Mouse (Mus musculus) frontal cortex, postnatal 25 days (tissue): ENCODE results near the gene Frmd4b.

Experiments used
- DNase-seq, 2 experiments: peaks; one replicate each; pipeline ENCODE4 v3.0.0; 2022; ENCODE audit warnings: low spot score in 2 of 2

Gene Frmd4b

DNA sequence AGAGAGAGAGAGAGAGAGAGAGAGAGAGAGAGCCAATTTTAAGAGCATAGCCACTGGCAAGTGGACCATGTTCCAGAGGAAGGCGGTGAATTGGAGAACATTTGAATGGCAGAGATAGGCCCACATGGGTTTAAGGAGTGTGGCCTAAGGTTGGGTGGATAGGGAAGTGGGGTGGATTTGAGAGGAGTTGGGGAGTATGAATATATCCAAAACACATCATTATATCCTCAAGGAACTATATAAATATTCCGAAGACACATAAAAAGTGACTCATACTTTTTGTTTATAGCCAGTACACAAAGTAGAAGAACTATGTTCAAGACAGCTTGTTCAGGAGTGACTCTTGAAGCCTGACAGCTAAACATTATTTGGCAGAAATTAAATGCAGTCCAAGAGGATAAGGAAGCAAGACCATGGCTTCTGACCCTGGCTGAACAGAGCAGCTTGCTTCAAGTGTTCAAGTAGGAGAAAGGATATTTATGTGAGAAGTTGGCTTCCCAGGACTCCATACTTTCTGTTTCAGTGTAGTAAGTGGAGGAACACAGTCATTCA is 36.8 kb downstream of the Frmd4b start:
- no peak for DNase-seq

- DNase-seq = no peak
These were observed 37.6 kb downstream of the Frmd4b start for GRCm38 (mm10) chr6:97579704-97580103.

GRCm38 (mm10) chr6:97578210-97578609 is 39.1 kb downstream of the Frmd4b start:
- no peak for DNase-seq

GRCm38 (mm10) chr6:97577349-97577748 is 40.0 kb downstream of the Frmd4b start:
- DNase-seq = no peak

DNA sequence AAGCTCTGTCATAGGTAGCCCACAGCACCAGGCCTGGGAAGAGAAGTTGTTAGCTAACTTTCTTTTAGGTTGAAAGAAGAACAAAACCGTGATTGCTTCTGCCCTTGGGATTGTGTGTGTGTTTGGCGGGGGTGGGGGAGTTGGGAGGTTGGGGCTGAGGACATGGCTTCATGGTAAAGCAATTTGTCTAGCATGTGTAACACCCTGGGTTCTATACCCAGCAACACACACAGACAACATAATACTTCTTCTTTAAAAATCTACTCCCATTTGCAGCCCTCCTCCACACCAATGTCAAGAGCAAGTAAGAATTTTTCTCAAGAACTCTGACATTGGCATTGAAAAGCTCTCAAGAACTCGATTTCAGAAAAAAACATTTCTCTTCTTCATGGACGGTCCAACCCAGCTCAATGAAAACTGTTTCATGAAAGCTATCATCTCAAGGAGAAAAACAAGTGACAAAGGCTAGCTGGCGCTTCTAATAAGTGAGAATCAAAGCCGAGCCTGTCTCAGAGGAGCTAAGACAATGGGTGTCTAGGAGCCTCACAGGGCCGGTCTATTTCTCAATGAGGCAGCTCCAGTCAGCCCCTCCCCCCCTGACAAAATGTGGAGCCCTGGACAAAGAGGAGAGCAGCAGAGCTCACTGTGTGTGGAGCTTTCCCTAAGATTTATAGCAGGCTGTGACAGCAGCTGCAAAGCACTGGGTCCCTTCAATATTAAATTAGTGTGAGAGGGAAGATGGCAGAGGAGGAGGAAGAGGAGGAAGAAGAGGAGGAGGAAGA is 40.6 kb downstream of the Frmd4b start:
- DNase-seq = no peak

- DNase-seq = no peak
These were observed 41.2 kb downstream of the Frmd4b start for GRCm38 (mm10) chr6:97576096-97576495.

GRCm38 (mm10) chr6:97574973-97575372 is 42.4 kb downstream of the Frmd4b start:
- no peak for DNase-seq

GRCm38 (mm10) chr6:97572226-97572625 is 45.1 kb downstream of the Frmd4b start:
- no peak for DNase-seq

- DNase-seq = no peak
These were observed 48.8 kb downstream of the Frmd4b start for GRCm38 (mm10) chr6:97568538-97568937.

DNA sequence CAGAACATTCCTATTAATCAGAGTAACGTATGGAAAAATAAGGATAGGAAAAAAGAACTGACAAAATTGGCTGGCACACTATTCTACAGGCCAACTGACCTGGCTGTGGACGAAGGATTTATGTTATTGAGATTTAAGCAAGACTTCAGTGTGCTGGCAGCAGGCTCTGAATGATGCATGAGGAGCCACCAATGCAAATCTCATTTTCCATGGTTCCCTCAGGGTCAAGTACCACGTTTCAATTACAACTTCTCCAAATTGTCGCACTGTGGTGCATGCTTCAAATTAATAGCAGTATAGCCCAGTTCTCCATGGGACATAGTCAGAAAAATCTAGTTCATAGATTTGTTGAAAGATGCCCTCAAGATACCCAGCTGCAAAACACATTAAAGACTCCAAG is 50.6 kb downstream of the Frmd4b start:
- no peak for DNase-seq

DNA sequence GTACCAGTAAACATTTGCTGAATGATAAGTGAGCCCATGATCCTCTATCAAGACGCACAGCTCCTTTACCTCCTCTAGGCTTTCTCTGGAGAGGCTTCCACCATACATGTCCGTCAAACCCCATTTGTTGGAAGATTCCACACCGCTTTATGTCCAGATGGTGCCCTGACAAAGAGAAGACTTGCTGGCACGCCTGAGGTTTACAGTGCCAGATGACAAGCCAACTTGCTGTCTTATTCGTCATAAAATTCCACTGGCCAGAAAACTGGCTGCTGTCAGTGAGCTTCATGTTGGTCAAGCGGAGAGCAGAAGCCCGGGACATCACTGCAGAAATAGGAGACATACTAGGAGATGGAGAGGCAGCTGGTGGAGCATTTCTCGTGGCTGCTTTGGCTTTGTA is 60.2 kb downstream of the Frmd4b start:
- no peak for DNase-seq

- no peak for DNase-seq
These were observed 61.7 kb downstream of the Frmd4b start for GRCm38 (mm10) chr6:97555637-97556036.

- DNase-seq = no peak
These were observed 63.9 kb downstream of the Frmd4b start for GRCm38 (mm10) chr6:97553431-97553830.

DNA sequence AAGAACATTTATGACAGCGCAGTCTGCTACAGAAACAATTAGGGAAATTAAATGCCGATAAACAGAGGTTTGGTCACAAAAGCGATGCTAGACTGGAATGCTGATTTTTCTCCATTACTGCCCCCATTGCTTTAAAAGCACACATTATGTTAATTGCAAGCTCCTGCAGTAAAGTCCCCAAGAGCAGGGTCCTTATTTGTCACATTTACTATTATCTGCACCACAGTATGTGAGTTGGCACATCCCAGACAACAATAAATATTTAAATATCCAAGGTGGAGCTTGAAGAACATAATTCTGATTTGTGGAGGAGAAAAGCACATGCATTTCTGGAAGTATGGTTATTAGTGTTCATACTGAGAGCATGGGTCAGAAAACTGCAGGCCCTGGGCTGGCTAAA is 64.8 kb downstream of the Frmd4b start:
- DNase-seq = no peak

DNA sequence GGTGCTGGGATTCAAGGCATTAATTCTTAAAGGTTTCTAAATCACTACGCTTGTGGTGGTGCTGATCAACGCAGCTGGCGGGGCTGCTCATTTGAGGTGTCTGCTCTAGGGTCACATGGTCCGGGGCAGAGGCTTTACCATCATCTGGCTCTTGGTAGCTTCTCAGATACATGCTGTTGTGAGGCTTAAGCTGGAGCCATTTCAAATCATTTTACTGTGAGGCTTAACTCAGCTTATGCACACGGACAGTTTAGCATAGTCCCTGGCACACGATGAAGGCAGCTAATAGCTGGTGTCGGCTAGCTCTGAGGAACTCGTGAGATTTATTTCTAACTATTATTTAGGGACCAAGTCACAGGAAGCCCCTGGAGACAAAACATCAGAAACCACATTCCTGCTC is 65.5 kb downstream of the Frmd4b start:
- DNase-seq = no peak

DNA sequence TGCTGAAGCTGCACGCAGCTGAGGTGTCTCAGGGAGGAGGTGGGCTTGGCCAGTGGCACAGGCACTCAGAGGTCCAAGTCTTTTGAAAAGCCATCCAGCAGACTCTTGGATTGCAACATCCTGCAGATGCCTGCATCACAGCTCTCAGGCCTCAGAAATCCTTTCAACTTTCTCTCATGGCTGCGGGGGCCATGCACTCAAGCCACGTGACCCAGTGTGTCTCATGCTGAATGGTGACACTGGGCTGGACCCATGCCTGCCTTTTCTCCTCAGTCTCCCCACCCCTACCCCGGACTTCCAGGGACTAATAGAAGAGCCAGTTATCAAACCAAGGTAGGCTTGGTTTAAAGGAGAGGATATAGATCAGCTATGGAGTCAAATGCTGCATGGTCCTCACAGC is 66.2 kb downstream of the Frmd4b start:
- no peak for DNase-seq

- no peak for DNase-seq
These were observed 76.9 kb downstream of the Frmd4b start for GRCm38 (mm10) chr6:97540458-97540857.

DNA sequence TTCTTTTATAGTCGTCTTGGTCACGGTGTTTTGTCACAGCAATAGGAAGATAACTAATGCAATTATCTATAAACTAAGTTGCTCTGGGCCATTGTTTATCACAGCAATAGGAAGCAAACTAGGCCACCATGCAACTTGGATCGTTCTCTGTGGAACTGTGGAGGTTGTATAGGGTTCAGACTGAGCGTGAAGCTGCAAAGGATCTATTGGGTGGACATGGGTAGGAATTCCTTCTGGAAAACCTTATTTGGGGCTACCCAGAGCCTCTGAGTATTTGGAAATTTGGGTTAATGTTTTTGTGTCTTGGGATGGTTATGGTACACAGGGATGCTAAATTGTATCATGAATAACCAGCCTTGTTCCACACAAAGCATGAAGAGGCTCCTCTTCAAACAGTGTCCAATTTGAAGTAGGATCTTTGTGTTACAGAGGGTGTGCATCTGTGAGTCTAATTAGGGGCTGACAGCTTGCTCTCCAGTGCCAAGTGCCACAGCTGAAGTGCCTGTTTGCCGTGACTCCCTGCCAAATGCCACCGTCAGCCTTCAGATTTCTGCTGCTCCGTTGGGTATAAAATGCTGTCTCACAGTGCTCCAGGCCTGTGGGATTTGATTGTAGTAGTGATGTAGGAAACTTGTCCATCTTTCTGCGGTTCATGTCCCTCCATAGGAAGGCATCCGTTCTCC is 81.4 kb downstream of the Frmd4b start:
- no peak for DNase-seq

- DNase-seq = no peak
These were observed 86.3 kb downstream of the Frmd4b start for GRCm38 (mm10) chr6:97531043-97531442.

DNA sequence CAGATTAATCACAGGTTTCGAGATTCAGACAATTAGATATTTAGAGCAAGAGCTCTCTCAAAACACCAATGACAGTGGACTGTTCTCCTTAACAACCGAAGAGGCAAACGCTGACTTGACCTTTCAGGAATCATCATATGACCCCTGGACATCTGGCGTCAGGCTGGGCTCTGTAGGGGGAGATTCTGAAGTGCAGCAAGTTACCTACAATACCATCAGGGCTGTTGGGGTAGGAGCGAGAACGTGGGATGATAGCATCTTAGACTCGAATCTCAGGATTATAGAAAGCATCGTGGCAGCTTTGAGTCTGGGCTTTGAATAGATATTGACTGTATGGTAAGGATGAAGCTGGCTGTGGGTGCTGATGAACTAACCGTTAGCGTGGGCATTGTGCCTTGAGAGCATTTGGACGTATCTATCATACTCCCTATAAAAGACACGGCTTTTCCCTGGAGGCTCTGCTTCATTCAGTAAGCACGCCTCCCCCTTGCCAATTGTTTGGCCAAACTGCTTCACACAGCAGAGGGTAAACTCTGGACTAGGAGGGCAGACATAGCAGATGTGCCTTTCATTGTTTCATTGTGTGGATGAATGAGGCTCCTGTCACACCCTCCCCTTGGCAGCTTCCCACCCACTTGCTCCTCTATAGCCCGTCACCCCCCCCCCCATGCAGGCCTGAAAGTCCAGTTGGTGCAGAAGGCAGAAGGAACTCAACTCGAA is 88.2 kb downstream of the Frmd4b start:
- no peak for DNase-seq

DNA sequence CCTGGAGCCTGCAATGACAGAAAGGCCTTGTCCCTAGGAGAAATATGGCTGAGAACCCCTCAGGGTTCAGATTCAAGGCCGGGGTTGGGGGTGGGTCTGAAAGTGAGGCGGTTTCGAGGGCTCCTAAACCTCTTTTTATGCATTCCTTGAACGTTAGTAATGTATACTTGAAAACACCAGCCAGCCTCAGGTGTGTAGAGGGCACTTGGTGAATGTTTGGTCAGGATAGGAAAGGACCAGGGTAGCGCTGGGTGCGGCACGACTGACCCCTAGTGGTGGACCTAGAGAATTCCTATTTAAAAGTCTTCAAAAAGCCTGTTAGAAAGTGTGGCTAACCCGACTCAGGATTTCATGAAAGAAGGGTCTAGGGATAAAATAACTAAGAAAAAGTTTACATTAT is 91.2 kb downstream of the Frmd4b start:
- no peak for DNase-seq

DNA sequence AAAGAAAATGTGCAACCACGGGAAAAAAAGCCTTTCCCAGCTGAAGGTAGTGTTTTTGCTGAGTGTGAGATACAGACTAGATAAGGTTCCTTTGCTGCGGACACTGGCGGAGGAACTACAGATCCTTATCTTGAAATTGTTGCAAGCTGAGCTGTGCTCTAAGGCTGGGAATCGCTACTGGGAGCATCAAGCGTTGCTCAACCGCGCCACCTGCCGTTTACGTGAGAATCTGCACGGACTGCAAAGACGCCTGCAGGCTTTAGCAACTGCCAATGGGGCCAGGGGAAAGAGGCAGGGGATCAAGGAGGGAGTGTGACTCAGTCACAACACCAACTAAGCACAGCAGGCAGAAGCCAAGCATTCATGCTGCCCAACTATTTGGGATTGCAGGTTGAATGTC is 94.2 kb downstream of the Frmd4b start:
- peak; percentile 48 to 64 for DNase-seq
